ENCODE assay signal across 8 mouse cellular contexts in the genomic region with DNA sequence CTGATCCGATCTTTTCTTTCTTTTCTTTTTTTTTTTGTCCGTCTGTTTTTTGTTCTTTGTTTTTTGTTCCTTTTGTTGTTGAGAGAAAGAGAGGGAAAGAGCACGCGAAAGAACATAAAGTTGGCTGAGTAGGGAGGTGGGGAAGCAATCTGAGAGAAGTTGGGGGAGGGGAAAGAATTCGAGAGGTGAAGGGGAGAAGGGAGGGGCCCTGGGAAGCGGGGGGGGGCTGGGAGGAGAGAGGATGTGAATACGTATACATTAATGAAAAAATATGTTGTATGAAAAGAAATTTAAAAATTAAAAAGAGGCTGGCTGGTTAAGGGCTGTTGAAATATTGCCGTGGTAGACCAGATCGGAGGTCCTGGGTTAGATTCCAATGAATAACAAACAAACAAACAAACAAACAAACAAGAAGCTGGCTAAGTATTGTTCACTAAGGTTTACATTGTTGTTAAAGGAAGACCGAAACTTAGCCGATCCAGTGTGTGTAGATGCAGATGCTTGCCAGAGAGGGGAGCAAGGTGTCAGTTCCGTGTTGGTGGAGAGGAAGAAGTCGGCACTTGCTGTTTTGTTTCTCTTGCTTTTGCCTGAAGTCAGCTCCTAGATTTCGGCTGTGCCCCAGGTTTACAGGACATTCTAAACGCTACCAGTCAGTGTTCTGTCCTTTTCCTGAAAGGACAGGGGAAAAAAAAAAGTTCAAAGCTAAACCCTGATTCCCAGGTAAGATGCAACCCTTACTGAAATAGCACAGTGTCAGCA.
DNase-seq lines count a peak whose midpoint lies in the region; ATAC-seq lines count a peak whose summit lies in the region.

No protein-coding gene starts in this region.

- H3K36me3 ChIP-seq in forebrain, embryonic 15.5 days, result no peaks in the 10 kb centered on the region
- H3K36me3 ChIP-seq in intestine, embryonic 16.5 days (ENCODE audit: control insufficient read depth, insufficient read depth, low read length), result no peaks in the 10 kb centered on the region
- no peaks in the 10 kb centered on the region for H3K36me3 ChIP-seq in stomach, embryonic 16.5 days (ENCODE audit: control insufficient read depth, insufficient read depth, low read length)

- H3K4me3 ChIP-seq in forebrain, embryonic 15.5 days, result peak overlapping the region; percentile 21
- H3K4me3 ChIP-seq in intestine, embryonic 16.5 days (ENCODE audit: low read length), result peak overlapping the region; percentile 32
- H3K4me3 ChIP-seq in stomach, embryonic 16.5 days (replicated peaks; ENCODE audit: low read length), result peak overlapping the region; percentile 34

- H3K9ac ChIP-seq in forebrain, embryonic 15.5 days (replicated peaks), result peak overlapping the region; percentile 8; the same call in 1 of the 2 replicates
- H3K9ac ChIP-seq in intestine, embryonic 16.5 days (ENCODE audit: low read depth, low read length), result 0 out of 2 replicates have a peak overlapping the region, but pooled peaks have one; percentile 10
- H3K9ac ChIP-seq in stomach, embryonic 16.5 days (ENCODE audit: low read length), result no peak overlapping the region; the same call in none of the 2 replicates

- no peaks in the 10 kb centered on the region for H3K27me3 ChIP-seq in forebrain, embryonic 15.5 days
- no peaks in the 10 kb centered on the region for H3K27me3 ChIP-seq in intestine, embryonic 16.5 days (replicated peaks; ENCODE audit: control insufficient read depth, insufficient read depth, low read length)
- no peaks in the 10 kb centered on the region for H3K27me3 ChIP-seq in stomach, embryonic 16.5 days (ENCODE audit: control insufficient read depth, insufficient read depth, low read length)

- no peaks in the 10 kb centered on the region for H3K9me3 ChIP-seq in forebrain, embryonic 15.5 days
- no peaks in the 10 kb centered on the region for H3K9me3 ChIP-seq in intestine, embryonic 16.5 days (ENCODE audit: control insufficient read depth, low read length)
- H3K9me3 ChIP-seq in stomach, embryonic 16.5 days (replicated peaks; ENCODE audit: control insufficient read depth, low read length), result no peaks in the 10 kb centered on the region

- WGBS in forebrain, embryonic 15.5 days, result 22% methylated on average over 14 of the region's 15 CpGs
- WGBS in intestine, embryonic 16.5 days, result 19% methylated on average over 15 of the region's 15 CpGs
- 14% methylated on average over 15 of the region's 15 CpGs for WGBS in stomach, embryonic 16.5 days

- peak overlapping the region; percentile 90 for H3K27ac ChIP-seq in forebrain, embryonic 15.5 days (replicated peaks)
- no peak overlapping the region for H3K27ac ChIP-seq in intestine, embryonic 16.5 days (ENCODE audit: low read length)
- peak overlapping the region; percentile 23; the same call in 1 of the 2 replicates for H3K27ac ChIP-seq in stomach, embryonic 16.5 days (ENCODE audit: low read length)

- H3K4me2 ChIP-seq in forebrain, embryonic 15.5 days (replicated peaks), result peak overlapping the region; percentile 36
- H3K4me2 ChIP-seq in intestine, embryonic 16.5 days (ENCODE audit: low read depth, low read length), result peak overlapping the region; percentile 36
- H3K4me2 ChIP-seq in stomach, embryonic 16.5 days (ENCODE audit: low read depth, low read length), result peak overlapping the region; percentile 52

- DNase-seq in adrenal gland, postnatal 10 days, result peak; percentile 11
- DNase-seq in adrenal gland, adult 18-20 months (ENCODE audit: low spot score in 2 of 2), result no peak
- DNase-seq in T-cell, adult 2 months (ENCODE audit: low spot score), result peak; percentile 60
- DNase-seq in lung, postnatal 25 days (ENCODE audit: low spot score), result peak; percentile 25
- DNase-seq in ovary, postnatal 14 days (ENCODE audit: low spot score), result no peak

- H3K4me1 ChIP-seq in forebrain, embryonic 15.5 days, result peaks cover 13% of the 10 kb centered on the region
- no peaks in the 10 kb centered on the region for H3K4me1 ChIP-seq in intestine, embryonic 16.5 days (ENCODE audit: control insufficient read depth, insufficient read depth, low read length)
- H3K4me1 ChIP-seq in stomach, embryonic 16.5 days (ENCODE audit: control insufficient read depth, insufficient read depth, low read length), result no peaks in the 10 kb centered on the region

- no peak for ATAC-seq in forebrain, embryonic 15.5 days (replicated peaks)
- 0 out of 2 replicates have a peak, but pooled peaks have one; percentile 36 for ATAC-seq in intestine, embryonic 16.5 days
- ATAC-seq in stomach, embryonic 16.5 days (ENCODE audit: insufficient read depth, low FRiP score), result no peak

Comparison
In these comparisons a context has a peak if more than half of its experiments do, and no peak if none do; other contexts are left out.
1. DNase-seq: peak in adrenal gland, postnatal 10 days (single experiment), T-cell, adult 2 months (single experiment) and lung, postnatal 25 days (single experiment); none in adrenal gland, adult 18-20 months (0 of 2) and ovary, postnatal 14 days (single experiment).
2. Peak in every context shown above with its lines, with median percentiles within 50 percentile points of each other: H3K4me2 ChIP-seq and H3K4me3 ChIP-seq.